Mouse (Mus musculus) adrenal gland, postnatal 25 days (tissue): ENCODE results near the gene Pphln1. TPM values are rescaled to one million over a fixed set of nuclear protein-coding genes. Genes with fewer than 3 reads are reported as not detected.

Experiments used
- DNase-seq: peaks from one replicate; pipeline ENCODE4 v3.0.0; 2021; ENCODE audit warnings: mixed read lengths
- total RNA-seq: library from RNA; stranded (reverse); gene quantifications from 2 replicates; pipeline ENCODE4 v1.2.3, GENCODE M21; 2021

Pphln1 gene
- total RNA-seq, 1 experiment from 2014 or later, result 39.0 TPM

GRCm38 (mm10) chr15:93435998-93436397 is 37.8 kb downstream of the Pphln1 start:
- DNase-seq, result no peak

GRCm38 (mm10) chr15:93438663-93439062 is 40.5 kb downstream of the Pphln1 start:
- peak; percentile 47 for DNase-seq

GRCm38 (mm10) chr15:93442271-93442670 is 44.1 kb downstream of the Pphln1 start:
- DNase-seq, result no peak

- no peak for DNase-seq
Observed at GRCm38 (mm10) chr15:93443676-93444075, 45.5 kb downstream of the Pphln1 start.

- DNase-seq, result no peak
Observed at GRCm38 (mm10) chr15:93448862-93449261, 50.7 kb downstream of the Pphln1 start.

- no peak for DNase-seq
Observed at GRCm38 (mm10) chr15:93453296-93453695, 55.1 kb downstream of the Pphln1 start.

GRCm38 (mm10) chr15:93456005-93456404 is 57.9 kb downstream of the Pphln1 start:
- no peak for DNase-seq

GRCm38 (mm10) chr15:93459422-93459821 is 61.3 kb downstream of the Pphln1 start:
- DNase-seq, result no peak

GRCm38 (mm10) chr15:93461066-93461465 is 62.9 kb downstream of the Pphln1 start:
- no peak for DNase-seq

- peak; percentile 55 for DNase-seq
Observed at GRCm38 (mm10) chr15:93471651-93472050, 73.5 kb downstream of the Pphln1 start.

GRCm38 (mm10) chr15:93472089-93472488 is 73.9 kb downstream of the Pphln1 start:
- no peak for DNase-seq

GRCm38 (mm10) chr15:93474277-93474676 is 76.1 kb downstream of the Pphln1 start:
- no peak for DNase-seq

- DNase-seq, result no peak
Observed at GRCm38 (mm10) chr15:93475688-93476087, 77.5 kb downstream of the Pphln1 start.

- no peak for DNase-seq
Observed at GRCm38 (mm10) chr15:93477729-93478128, 79.6 kb downstream of the Pphln1 start.

GRCm38 (mm10) chr15:93478676-93479075 is 80.5 kb downstream of the Pphln1 start:
- no peak for DNase-seq

- DNase-seq, result no peak
Observed at GRCm38 (mm10) chr15:93479445-93479844, 81.3 kb downstream of the Pphln1 start.

- DNase-seq, result no peak
Observed at GRCm38 (mm10) chr15:93481112-93481511, 83.0 kb downstream of the Pphln1 start.

GRCm38 (mm10) chr15:93484261-93484710 is 86.1 kb downstream of the Pphln1 start:
- DNase-seq, result no peak

- DNase-seq, result no peak
Observed at GRCm38 (mm10) chr15:93485252-93485651, 87.1 kb downstream of the Pphln1 start.

- DNase-seq, result no peak
Observed at GRCm38 (mm10) chr15:93486066-93486465, 87.9 kb downstream of the Pphln1 start.

- no peak for DNase-seq
Observed at GRCm38 (mm10) chr15:93489597-93489996, 91.4 kb downstream of the Pphln1 start.

- no peak for DNase-seq
Observed at GRCm38 (mm10) chr15:93494700-93495099, 96.5 kb downstream of the Pphln1 start.

GRCm38 (mm10) chr15:93499866-93500265 is 101.7 kb downstream of the Pphln1 start:
- DNase-seq, result no peak

- DNase-seq, result no peak
Observed at GRCm38 (mm10) chr15:93502703-93503102, 104.6 kb downstream of the Pphln1 start.

- DNase-seq, result no peak
Observed at GRCm38 (mm10) chr15:93503201-93503745, 105.1 kb downstream of the Pphln1 start.
